Mouse (Mus musculus): ENCODE results near the gene Dnajc5g.

Gene Dnajc5g

GRCm38 (mm10) chr5:31105814-31106335, at the start of gene Dnajc5g:
Dnajc5g (plus strand) TSS chr5:31106285.
- in situ Hi-C loops (cut with MboI; ENCODE audit: low pct_unique_long_range_greater_than_20kb in 1 of 2, low sequenced_read_pairs in 2 of 2, unreplicated experiment in 1 of 2) = no loop called here

GRCm38 (mm10) chr5:31069810-31070209, 36.3 kb upstream of the Dnajc5g start:
- in situ Hi-C loops (cut with MboI; ENCODE audit: low pct_unique_long_range_greater_than_20kb in 1 of 2, low sequenced_read_pairs in 2 of 2, unreplicated experiment in 1 of 2) = no loop called here

DNA sequence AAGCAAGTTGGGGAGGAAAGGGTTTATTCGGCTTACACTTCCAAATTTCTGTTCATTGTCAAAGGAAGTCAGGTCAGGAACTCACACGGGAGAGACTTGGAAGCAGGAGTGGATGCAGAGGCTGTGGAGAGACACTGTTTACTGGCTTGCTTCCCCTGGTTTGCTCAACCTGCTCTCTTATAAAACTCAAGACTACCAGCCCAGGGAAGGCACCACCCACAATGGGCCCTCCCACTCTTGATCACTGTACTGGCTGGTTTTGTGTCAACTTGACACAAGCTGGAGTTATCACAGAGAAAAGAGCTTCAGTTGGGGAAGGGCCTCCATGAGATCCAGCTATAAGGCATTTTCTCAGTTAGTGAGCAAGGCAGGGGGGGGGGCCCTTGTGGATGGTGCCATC, 35.0 kb upstream of the Dnajc5g start:
- in situ Hi-C loops (cut with MboI; ENCODE audit: low pct_unique_long_range_greater_than_20kb in 1 of 2, low sequenced_read_pairs in 2 of 2, unreplicated experiment in 1 of 2) = no loop called here

DNA sequence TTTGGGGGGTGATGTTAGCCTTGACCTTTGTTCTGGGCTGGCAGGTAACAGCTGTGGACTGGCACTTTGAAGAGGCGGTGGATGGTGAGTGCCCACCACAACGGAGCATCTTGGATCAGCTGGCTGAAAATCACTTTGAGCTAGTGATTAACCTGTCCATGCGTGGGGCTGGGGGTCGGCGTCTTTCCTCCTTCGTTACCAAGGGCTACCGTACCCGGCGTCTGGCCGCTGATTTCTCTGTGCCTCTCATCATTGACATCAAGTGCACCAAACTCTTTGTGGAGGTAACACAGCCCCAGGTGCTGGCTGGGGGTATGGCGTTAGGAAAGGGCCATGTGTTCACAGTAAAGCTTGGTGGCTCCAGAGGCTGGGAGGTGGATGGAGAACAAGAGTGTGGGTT, 34.3 kb upstream of the Dnajc5g start:
- in situ Hi-C loops (cut with MboI; ENCODE audit: low pct_unique_long_range_greater_than_20kb in 1 of 2, low sequenced_read_pairs in 2 of 2, unreplicated experiment in 1 of 2) = no loop called here

GRCm38 (mm10) chr5:31073176-31073575, 32.9 kb upstream of the Dnajc5g start:
- in situ Hi-C loops (cut with MboI; ENCODE audit: low pct_unique_long_range_greater_than_20kb in 1 of 2, low sequenced_read_pairs in 2 of 2, unreplicated experiment in 1 of 2) = no loop called here

DNA sequence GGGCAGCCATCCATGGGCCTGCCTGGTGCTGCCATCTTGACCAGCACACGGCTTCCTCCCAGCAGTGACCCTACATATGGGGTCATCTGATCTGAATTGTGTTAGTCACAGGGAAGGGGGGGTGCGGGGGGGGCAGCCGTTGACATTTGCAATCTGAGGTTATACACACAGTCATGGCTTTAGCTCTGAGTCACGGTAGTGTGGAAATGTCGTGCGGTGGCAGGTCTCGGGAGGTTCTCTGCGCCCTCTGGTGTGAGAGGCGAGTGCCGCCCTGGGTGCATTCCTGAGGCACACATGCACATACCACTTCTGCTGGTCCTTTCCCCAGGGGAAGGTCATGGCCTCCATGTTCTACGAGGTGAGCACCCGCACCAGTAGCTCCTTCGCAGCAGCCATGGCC, 29.7 kb upstream of the Dnajc5g start:
- in situ Hi-C loops (cut with MboI; ENCODE audit: low pct_unique_long_range_greater_than_20kb in 1 of 2, low sequenced_read_pairs in 2 of 2, unreplicated experiment in 1 of 2) = no loop called here

DNA sequence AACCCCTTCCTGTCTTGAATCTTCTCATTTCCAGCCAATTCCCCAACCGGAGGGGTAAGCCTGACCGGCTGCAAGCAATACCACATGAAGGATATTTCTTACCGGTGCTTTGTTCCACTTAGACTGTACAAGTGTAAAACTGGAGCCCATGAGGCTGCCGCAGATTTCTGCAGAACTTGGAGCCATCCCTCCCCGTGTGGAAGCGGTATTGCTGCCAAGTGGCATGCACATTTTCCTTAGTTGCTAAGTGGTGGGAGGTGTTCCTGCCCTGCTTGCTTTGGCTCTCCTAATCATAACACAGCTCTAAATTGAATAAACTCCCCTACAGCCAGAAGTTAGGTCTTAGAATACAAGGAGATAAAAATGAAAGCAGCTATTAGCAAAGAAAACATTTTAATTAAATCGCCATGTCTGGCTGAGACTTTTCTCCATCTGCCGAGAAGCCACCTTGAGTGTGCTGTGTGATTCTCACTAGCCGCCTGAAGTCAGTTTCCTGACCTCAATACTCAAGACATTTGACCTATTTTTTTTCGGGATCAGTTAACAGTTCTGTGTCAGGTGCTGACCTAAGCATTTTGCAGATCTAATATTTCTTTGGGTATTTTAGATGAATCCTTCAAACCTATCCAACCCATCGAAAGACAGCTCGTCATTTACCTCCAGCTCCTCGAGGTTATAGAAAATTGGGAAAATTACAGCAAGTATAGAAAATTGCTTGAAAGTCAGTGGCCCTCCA, 25.9 kb upstream of the Dnajc5g start:
- in situ Hi-C loops (cut with MboI; ENCODE audit: low pct_unique_long_range_greater_than_20kb in 1 of 2, low sequenced_read_pairs in 2 of 2, unreplicated experiment in 1 of 2) = no loop called here

GRCm38 (mm10) chr5:31080795-31081164, 25.3 kb upstream of the Dnajc5g start:
- in situ Hi-C loops (cut with MboI; ENCODE audit: low pct_unique_long_range_greater_than_20kb in 1 of 2, low sequenced_read_pairs in 2 of 2, unreplicated experiment in 1 of 2) = no loop called here

GRCm38 (mm10) chr5:31081386-31081785, 24.7 kb upstream of the Dnajc5g start:
- in situ Hi-C loops (cut with MboI; ENCODE audit: low pct_unique_long_range_greater_than_20kb in 1 of 2, low sequenced_read_pairs in 2 of 2, unreplicated experiment in 1 of 2) = no loop called here

GRCm38 (mm10) chr5:31082355-31082754, 23.7 kb upstream of the Dnajc5g start:
- in situ Hi-C loops (cut with MboI; ENCODE audit: low pct_unique_long_range_greater_than_20kb in 1 of 2, low sequenced_read_pairs in 2 of 2, unreplicated experiment in 1 of 2) = no loop called here

DNA sequence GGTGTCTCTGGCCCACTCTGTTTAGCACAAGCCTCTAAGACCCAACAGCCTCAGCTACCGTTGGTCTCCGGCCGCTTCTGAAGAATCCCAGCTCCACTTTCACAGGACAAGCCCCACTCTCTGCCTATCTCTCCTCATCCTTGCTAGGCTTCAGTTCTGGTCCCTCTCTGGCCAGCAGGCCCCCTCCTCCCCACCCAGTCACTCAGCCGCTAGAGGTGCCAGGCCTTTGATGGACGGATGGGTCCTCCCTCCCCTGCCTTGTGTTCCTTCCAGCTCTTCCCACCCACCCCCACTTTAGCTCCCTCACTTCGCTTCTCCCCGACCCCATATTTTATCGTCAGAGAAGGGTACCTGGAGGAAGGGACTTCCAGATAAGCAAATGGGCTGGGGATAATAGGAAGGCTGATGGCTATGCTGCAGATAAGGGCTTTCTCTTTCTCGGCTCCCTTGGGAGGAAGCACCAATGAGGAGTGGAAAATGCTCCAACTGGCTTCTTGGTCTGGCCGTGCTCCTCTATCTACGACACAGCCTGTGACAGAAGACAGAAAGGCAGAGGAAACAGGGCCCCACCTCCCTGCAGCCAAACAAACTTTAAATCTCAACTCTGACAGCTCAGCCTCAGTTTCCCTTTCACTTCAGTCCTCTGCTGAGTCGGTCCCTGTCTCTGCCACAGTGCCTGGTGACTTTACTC, 23.0 kb upstream of the Dnajc5g start:
- in situ Hi-C loops (cut with MboI; ENCODE audit: low pct_unique_long_range_greater_than_20kb in 1 of 2, low sequenced_read_pairs in 2 of 2, unreplicated experiment in 1 of 2) = no loop called here

DNA sequence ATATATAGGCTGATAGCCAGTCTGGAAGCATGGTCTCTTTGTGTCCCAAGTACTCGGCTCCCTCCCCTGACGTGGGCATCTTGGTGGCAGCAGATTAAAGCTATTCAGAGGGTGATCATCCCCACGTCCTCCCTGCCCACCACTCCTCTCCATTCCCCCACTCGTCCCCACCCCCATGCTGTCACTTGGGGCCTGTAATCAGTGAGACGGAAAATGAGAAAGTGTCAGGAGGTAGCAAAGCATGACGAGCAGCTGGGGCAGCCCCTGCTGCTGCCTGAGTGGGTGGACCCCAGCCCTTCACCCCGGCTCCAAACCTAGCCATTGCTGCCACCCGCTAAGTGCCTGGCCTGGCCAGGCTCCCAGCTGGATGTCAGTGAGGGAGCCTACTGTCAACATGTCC, 22.1 kb upstream of the Dnajc5g start:
- in situ Hi-C loops (cut with MboI; ENCODE audit: low pct_unique_long_range_greater_than_20kb in 1 of 2, low sequenced_read_pairs in 2 of 2, unreplicated experiment in 1 of 2) = no loop called here

GRCm38 (mm10) chr5:31086606-31087005, 19.5 kb upstream of the Dnajc5g start:
- in situ Hi-C loops (cut with MboI; ENCODE audit: low pct_unique_long_range_greater_than_20kb in 1 of 2, low sequenced_read_pairs in 2 of 2, unreplicated experiment in 1 of 2) = no loop called here

GRCm38 (mm10) chr5:31087131-31087530, 19.0 kb upstream of the Dnajc5g start:
- in situ Hi-C loops (cut with MboI; ENCODE audit: low pct_unique_long_range_greater_than_20kb in 1 of 2, low sequenced_read_pairs in 2 of 2, unreplicated experiment in 1 of 2) = no loop called here

GRCm38 (mm10) chr5:31092231-31092975, 13.7 kb upstream of the Dnajc5g start:
- in situ Hi-C loops (cut with MboI; ENCODE audit: low pct_unique_long_range_greater_than_20kb in 1 of 2, low sequenced_read_pairs in 2 of 2, unreplicated experiment in 1 of 2) = no loop called here

DNA sequence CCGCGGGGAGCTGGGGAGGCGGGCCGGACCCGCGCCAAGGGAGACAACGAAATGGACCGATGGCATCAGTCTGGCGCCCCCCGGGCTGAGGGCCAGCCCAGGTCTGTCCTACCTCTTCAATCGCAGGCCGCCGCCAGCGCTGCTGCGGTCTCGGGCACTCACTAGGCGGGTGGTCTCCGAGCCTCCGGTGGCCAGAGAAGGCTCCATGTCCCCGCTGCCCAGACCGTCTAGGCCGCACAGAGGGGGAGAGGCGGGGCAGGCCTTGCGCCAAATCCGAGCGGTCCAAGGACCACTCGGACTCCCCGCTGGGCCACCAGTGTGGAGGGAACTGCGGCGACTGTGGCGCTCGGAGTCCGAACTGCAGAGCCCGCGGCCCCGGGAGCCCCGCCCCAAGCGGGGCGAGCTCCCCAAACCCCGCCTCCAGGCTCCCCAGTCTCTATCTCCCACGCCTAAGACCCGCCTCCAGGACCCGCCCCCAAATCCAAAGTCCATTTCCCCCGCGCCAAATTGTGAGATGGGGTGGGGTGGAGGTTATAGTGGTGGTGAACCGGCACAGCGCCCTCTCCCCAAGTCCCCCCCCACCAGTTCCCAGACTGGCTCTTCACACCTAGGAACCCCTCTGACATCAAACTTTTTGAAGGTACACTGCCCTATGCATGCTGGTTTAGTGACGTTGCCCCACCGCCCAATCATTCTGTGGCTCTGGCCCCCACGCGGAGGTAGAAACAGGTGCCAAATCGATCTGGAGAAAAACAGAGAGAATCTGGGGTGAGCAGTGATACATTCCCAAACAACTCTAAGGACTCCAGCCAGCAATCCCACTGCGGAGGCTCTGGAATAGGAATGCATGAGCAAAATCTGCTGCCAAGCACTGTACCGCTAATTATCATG, 12.7 kb upstream of the Dnajc5g start:
- in situ Hi-C loops (cut with MboI; ENCODE audit: low pct_unique_long_range_greater_than_20kb in 1 of 2, low sequenced_read_pairs in 2 of 2, unreplicated experiment in 1 of 2) = no loop called here

DNA sequence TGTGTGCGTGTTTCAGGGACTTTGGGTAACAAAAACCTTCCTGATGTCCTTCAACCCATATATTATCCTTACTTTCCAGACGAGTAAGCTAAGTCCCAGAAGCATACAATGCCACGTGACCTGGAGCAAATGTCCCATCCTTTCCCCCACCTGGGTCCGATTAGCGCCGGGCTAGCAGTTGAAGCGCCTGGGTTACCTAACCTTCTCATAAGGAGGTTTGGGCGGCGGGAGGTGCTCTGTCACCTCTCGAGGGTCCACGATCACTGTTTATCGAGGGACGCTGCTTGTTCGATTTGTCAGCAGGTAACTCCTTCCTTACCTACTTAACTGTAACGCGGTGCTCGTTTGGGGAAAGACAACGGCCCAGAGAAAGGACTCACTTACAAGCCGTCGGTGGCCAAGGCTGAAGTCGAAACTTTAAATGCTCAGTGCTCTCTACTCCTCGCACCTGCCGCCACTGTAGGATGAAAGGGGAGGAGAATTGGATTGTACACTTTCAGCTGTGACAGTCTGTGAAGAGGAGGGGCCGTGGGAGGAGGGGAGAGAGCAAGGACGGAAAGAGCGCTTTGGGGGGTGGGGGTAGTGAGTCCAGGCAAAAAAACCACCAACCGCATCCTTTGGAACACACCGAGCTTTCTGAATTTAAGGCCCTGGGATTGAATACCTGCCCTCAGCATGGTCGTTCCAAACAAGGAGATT, 11.8 kb upstream of the Dnajc5g start:
- in situ Hi-C loops (cut with MboI; ENCODE audit: low pct_unique_long_range_greater_than_20kb in 1 of 2, low sequenced_read_pairs in 2 of 2, unreplicated experiment in 1 of 2) = no loop called here

All from mouse embryonic stem cell (cell line).